ENCODE assay signal across 8 mouse cellular contexts in genomic region chr7:100932481-100933007, GRCm38 (mm10). TPM values are rescaled to one million over a fixed set of nuclear protein-coding genes. Genes with fewer than 3 reads are reported as not detected.
DNase-seq lines count a peak whose midpoint lies in the region; ATAC-seq lines count a peak whose summit lies in the region.

No protein-coding gene starts in this region.

- H3K27me3 ChIP-seq in embryonic facial prominence, embryonic 13.5 days = no peaks in the 10 kb centered on the region
- 0 out of 2 replicates have a peak, but pooled peaks cover 9% of the 10 kb centered on the region for H3K27me3 ChIP-seq in heart, embryonic 10.5 days (ENCODE audit: insufficient read depth, poor library complexity, severe bottlenecking)
- H3K27me3 ChIP-seq in kidney, embryonic 14.5 days (ENCODE audit: control insufficient read depth, insufficient read depth, low read length) = no peaks in the 10 kb centered on the region
- H3K27me3 ChIP-seq in liver, embryonic 13.5 days = peaks cover 76% of the 10 kb centered on the region
- H3K27me3 ChIP-seq in stomach, embryonic 14.5 days (ENCODE audit: control insufficient read depth, insufficient read depth, low read length) = no peaks in the 10 kb centered on the region

- peaks cover 40% of the 10 kb centered on the region for H3K4me1 ChIP-seq in embryonic facial prominence, embryonic 13.5 days
- H3K4me1 ChIP-seq in heart, embryonic 10.5 days = peaks cover 55% of the 10 kb centered on the region
- peaks cover 33% of the 10 kb centered on the region for H3K4me1 ChIP-seq in kidney, embryonic 14.5 days (ENCODE audit: control insufficient read depth, insufficient read depth, low read length)
- peaks cover 52% of the 10 kb centered on the region for H3K4me1 ChIP-seq in liver, embryonic 13.5 days (replicated peaks)
- peaks cover 31% of the 10 kb centered on the region for H3K4me1 ChIP-seq in stomach, embryonic 14.5 days (ENCODE audit: control insufficient read depth, insufficient read depth, low read length)

- H3K9ac ChIP-seq in embryonic facial prominence, embryonic 13.5 days = peak overlapping the region; percentile 99
- peak overlapping the region; percentile 95; the same call in 1 of the 2 replicates for H3K9ac ChIP-seq in kidney, embryonic 14.5 days (ENCODE audit: low read depth, low read length)
- H3K9ac ChIP-seq in liver, embryonic 13.5 days = peak overlapping the region; percentile 70; the same call in 1 of the 2 replicates
- peak overlapping the region; percentile 87; the same call in 1 of the 2 replicates for H3K9ac ChIP-seq in stomach, embryonic 14.5 days (replicated peaks; ENCODE audit: low read depth, low read length)

- H3K4me2 ChIP-seq in embryonic facial prominence, embryonic 13.5 days = peak overlapping the region; percentile 99
- peak overlapping the region; percentile 95 for H3K4me2 ChIP-seq in kidney, embryonic 14.5 days (replicated peaks; ENCODE audit: low read depth, low read length)
- peak overlapping the region; percentile 78 for H3K4me2 ChIP-seq in liver, embryonic 13.5 days
- H3K4me2 ChIP-seq in stomach, embryonic 14.5 days (replicated peaks; ENCODE audit: low read depth, low read length) = peak overlapping the region; percentile 97

- H3K9me3 ChIP-seq in embryonic facial prominence, embryonic 13.5 days = no peaks in the 10 kb centered on the region
- H3K9me3 ChIP-seq in heart, embryonic 10.5 days = no peaks in the 10 kb centered on the region
- no peaks in the 10 kb centered on the region for H3K9me3 ChIP-seq in kidney, embryonic 14.5 days (ENCODE audit: control insufficient read depth, low read length)
- H3K9me3 ChIP-seq in liver, embryonic 13.5 days (replicated peaks) = no peaks in the 10 kb centered on the region
- no peaks in the 10 kb centered on the region for H3K9me3 ChIP-seq in stomach, embryonic 14.5 days (ENCODE audit: control insufficient read depth, low read depth, low read length)

- peaks cover 14% of the 10 kb centered on the region for H3K36me3 ChIP-seq in embryonic facial prominence, embryonic 13.5 days
- peaks cover 8% of the 10 kb centered on the region for H3K36me3 ChIP-seq in heart, embryonic 10.5 days
- H3K36me3 ChIP-seq in kidney, embryonic 14.5 days (ENCODE audit: control insufficient read depth, insufficient read depth, low read length) = peaks cover 9% of the 10 kb centered on the region; the same call in 1 of the 2 replicates
- no peaks in the 10 kb centered on the region for H3K36me3 ChIP-seq in liver, embryonic 13.5 days
- peaks cover 5% of the 10 kb centered on the region for H3K36me3 ChIP-seq in stomach, embryonic 14.5 days (ENCODE audit: control insufficient read depth, insufficient read depth, low read length)

- H3K4me3 ChIP-seq in embryonic facial prominence, embryonic 13.5 days = peak overlapping the region; percentile 89
- peak overlapping the region; percentile 87 for H3K4me3 ChIP-seq in heart, embryonic 10.5 days
- H3K4me3 ChIP-seq in kidney, embryonic 14.5 days (ENCODE audit: low read length) = peak overlapping the region; percentile 87
- peak overlapping the region; percentile 59 for H3K4me3 ChIP-seq in liver, embryonic 13.5 days (replicated peaks)
- peak overlapping the region; percentile 85 for H3K4me3 ChIP-seq in stomach, embryonic 14.5 days (ENCODE audit: low read depth, low read length)

- ATAC-seq in embryonic facial prominence, embryonic 13.5 days (ENCODE audit: insufficient number of reproducible peaks, insufficient read depth, low FRiP score, low TSS enrichment, low read depth) = peak; percentile 89
- peak; percentile 92 for ATAC-seq in kidney, embryonic 14.5 days (ENCODE audit: low FRiP score, low TSS enrichment)
- ATAC-seq in liver, embryonic 13.5 days (ENCODE audit: low read depth) = peak; percentile 80
- peak; percentile 92 for ATAC-seq in stomach, embryonic 14.5 days (ENCODE audit: insufficient number of reproducible peaks, insufficient read depth, low FRiP score, low read depth)

- peak overlapping the region; percentile 100 for H3K27ac ChIP-seq in embryonic facial prominence, embryonic 13.5 days
- peak overlapping the region; percentile 94 for H3K27ac ChIP-seq in heart, embryonic 10.5 days
- H3K27ac ChIP-seq in kidney, embryonic 14.5 days (ENCODE audit: low read depth, low read length) = peak overlapping the region; percentile 100
- peak overlapping the region; percentile 81 for H3K27ac ChIP-seq in liver, embryonic 13.5 days
- peak overlapping the region; percentile 99 for H3K27ac ChIP-seq in stomach, embryonic 14.5 days (ENCODE audit: low read length)

- 0% methylated on average over 27 of the region's 27 CpGs for WGBS in embryonic facial prominence, embryonic 13.5 days
- 0% methylated on average over 27 of the region's 27 CpGs for WGBS in heart, embryonic 10.5 days
- WGBS in kidney, embryonic 14.5 days = under 1% methylated on average over 27 of the region's 27 CpGs
- WGBS in liver, embryonic 13.5 days (ENCODE audit: insufficient replicate concordance) = under 1% methylated on average over 27 of the region's 27 CpGs
- under 1% methylated on average over 27 of the region's 27 CpGs for WGBS in stomach, embryonic 14.5 days

- DNase-seq in cerebellum, adult 8-10 months = peak; percentile 40
- DNase-seq in cerebellum, adult 11 months = no peak
- peak; percentile 97 for DNase-seq in heart, embryonic 10.5 days (ENCODE audit: low spot score)
- peak; percentile 64 for DNase-seq in liver, embryonic 13.5 days
- DNase-seq in natural killer cell, adult 2 months (ENCODE audit: low spot score in 2 of 2) = peak; percentile 51 to 73

RNA-seq across cellular contexts. Expression of gene Arhgef17, which starts 0.6 kb away (rescaled TPM):
- 8.0 and 8.3 TPM in 2 replicates for polyA plus RNA-seq in embryonic facial prominence, embryonic 13.5 days (2015; fragmentation: Nextera tagmentation; extraction: Ambion mirVana)
- 7.9 and 10.1 TPM in 2 replicates for polyA plus RNA-seq in heart, embryonic 10.5 days (2016; fragmentation: Nextera tagmentation; extraction: Ambion mirVana)
- polyA plus RNA-seq in kidney, embryonic 14.5 days (2014; fragmentation: Nextera tagmentation; extraction: Ambion mirVana) = 11.6 and 15.5 TPM in 2 replicates
- 0.53 and 0.83 TPM in 2 replicates for polyA plus RNA-seq in liver, embryonic 13.5 days (2015; fragmentation: Nextera tagmentation; extraction: Ambion mirVana)
- polyA plus RNA-seq in stomach, embryonic 14.5 days (2014; fragmentation: Nextera tagmentation; extraction: Ambion mirVana) = 13.7 and 14.1 TPM in 2 replicates

RNA-seq across cellular contexts. Expression of gene P2ry6, which starts 41.9 kb away (rescaled TPM):
- polyA plus RNA-seq in embryonic facial prominence, embryonic 13.5 days (2015; fragmentation: Nextera tagmentation; extraction: Ambion mirVana) = 3.6 and 5.6 TPM in 2 replicates
- 0.97 and 1.2 TPM in 2 replicates for polyA plus RNA-seq in heart, embryonic 10.5 days (2016; fragmentation: Nextera tagmentation; extraction: Ambion mirVana)
- polyA plus RNA-seq in kidney, embryonic 14.5 days (2014; fragmentation: Nextera tagmentation; extraction: Ambion mirVana) = 3.6 and 4.4 TPM in 2 replicates
- 2.7 and 3.2 TPM in 2 replicates for polyA plus RNA-seq in liver, embryonic 13.5 days (2015; fragmentation: Nextera tagmentation; extraction: Ambion mirVana)
- 7.3 and 7.8 TPM in 2 replicates for polyA plus RNA-seq in stomach, embryonic 14.5 days (2014; fragmentation: Nextera tagmentation; extraction: Ambion mirVana)
